Mouse (Mus musculus) urinary bladder, postnatal 14 days (tissue): ENCODE data around the gene Gm11639.

Experiments
- DNase-seq: peaks from one replicate; pipeline ENCODE4 v3.0.0; 2021; ENCODE audit warnings: low spot score

Gm11639 gene

DNA sequence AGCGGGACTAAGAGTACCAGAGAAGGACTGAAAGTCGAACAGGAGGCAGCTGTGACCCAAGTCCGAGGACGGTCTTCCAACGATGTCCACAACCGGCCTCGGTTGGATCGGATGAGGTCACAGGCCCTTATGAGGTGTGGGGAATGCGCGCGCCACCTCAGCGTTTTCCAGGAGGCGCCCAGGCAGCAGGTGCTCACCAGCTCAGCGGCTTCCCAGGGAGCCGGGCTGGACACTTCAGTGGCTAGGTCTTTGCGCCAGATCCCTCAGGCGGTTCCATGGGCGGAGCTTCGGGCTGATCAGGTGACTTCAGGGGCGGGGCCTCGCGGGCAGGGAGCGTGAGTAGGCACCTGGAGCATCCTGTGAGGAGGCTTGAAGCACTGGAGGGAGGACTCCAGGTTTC lies at the start of gene Gm11639:
Gene Gm11639 (plus strand): TSS at position 160 of the 400 bp plus-strand sequence.
- peak; percentile 33 for DNase-seq

- no peak for DNase-seq
Measured at GRCm38 (mm10) chr11:104637010-104637409, 48.5 kb upstream of the Gm11639 start.

DNA sequence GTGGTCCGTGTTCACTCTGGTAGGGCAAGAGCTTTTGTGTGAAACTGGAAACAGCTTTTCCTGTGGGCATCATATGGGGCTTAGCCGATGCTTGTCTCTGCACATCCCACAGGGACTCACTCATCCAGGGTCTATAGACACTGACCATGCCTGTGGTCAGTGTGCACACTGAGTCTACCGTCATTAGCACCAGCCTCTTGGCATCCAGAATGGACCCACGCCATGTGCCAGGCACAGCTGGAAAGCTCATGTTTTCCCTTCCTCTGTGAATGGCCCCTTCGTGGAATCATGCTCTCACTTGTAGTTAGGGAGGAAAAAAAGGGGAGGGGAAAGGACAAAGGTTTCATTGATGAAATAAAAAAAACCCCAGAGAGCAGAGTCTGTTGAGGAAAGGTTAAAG lies 47.5 kb upstream of the Gm11639 start:
- no peak for DNase-seq

- no peak for DNase-seq
Measured at GRCm38 (mm10) chr11:104638906-104639305, 46.6 kb upstream of the Gm11639 start.

DNA sequence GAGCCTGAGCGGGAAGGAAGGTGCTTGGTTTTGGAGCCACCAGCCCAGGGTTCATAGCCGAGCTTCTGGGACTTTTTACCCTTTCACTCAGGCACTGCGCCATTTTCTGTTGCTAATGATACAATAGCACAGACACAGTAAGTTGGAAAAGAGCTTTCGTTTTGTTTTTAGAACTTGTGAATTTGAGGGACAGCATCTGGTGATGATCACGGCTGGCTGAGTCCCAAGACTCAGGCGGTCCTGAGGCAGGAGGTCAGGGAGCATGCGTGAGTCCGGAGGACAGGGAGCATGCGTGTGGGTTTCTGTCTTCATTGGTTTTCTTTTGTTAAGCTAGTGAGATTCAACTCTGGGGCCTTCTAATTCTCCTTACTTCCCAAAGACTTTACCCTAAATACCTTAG lies 45.9 kb upstream of the Gm11639 start:
- no peak for DNase-seq

DNA sequence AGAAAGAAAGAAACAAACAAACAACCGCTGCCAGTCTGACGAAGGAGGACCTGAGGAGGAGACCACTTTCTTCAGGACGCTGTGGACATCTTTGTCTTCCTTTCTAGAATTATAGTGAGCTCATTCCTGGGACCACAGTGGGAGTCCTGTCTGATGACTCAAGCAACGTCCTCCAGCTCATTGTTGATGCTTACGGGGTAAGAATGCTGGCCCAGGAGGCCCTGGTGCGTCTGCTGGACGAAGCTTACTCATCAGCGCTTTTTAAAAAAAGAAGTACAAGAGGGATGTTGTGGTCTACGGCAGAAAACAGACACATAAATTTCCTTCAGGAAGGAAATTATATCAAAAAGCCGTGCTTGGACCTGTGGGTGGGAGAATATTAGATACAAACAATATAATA lies 44.6 kb upstream of the Gm11639 start:
- no peak for DNase-seq

DNA sequence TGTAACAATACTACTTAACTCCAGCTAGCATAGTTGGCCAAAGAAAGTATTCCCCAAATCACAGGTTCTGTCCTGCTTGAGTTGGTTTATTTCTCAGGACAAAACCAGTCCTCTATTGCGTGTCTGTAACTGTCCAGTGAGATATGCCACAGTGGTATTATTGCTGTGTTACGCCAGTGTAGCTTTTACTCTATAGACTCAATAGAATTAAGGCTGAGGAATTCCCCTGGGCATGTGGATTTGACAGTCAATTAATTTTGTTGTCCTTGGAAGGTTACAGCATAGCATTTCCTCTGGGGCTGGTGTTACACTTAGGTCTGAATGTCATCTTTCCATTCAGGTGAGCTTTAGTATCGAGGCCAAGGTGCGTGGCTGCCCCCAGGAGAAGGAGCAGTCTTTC lies 42.3 kb upstream of the Gm11639 start:
- no peak for DNase-seq

- DNase-seq: no peak
Measured at GRCm38 (mm10) chr11:104645402-104645801, 40.1 kb upstream of the Gm11639 start.

DNA sequence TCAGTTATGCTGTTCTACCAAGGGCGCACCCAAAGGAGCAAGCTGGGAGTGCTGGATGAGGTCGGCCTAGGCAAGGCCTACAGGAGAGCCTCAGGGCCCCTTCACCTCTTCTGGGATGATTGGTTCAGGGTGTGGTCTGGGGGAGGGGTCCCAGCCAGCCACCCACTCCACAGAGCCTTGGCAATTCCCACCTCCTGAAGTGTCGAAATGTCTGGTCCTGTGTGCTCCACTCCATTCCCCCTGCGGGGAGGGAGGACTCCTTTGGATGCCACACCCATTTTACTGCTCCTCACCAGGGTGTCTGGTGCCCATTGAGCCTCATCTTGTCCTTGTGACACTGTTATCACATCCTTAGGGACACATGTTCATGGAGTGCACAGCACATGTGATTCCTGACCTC lies 39.3 kb upstream of the Gm11639 start:
- no peak for DNase-seq

GRCm38 (mm10) chr11:104646611-104647010 lies 38.9 kb upstream of the Gm11639 start:
- DNase-seq: no peak

DNA sequence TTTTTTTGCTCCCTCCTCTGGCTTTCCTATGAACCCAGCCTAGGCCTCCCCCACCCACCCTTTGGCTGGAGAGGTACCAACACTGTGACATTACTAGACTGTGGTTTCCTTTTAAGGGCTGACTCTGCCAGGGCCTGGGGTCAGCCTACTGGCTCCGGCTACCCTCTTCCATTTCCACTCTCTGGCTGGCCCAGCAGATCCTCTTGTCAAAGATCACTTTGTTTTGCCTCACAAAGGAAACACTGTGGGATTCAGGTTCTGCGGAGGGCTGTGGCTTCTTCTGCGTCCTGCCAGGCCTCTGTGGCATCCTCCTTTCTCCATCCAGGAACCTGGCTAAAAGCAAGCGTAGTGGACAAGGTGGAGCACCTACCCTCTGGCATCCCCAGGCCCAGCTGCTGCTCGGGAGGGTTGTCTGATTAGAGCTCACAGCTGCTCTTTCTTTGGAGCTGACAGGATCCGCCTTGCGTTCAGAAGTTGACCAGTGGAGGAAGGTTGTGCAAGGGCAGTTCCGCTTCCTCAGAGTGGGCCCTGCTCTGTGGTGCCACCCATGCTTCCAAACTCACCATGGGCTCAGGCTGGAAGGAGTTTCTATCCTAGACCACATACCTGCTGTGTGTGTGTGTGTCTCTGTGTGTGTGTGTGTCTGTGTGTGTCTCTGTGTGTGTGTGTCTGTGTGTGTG lies 38.2 kb upstream of the Gm11639 start:
- no peak for DNase-seq

DNA sequence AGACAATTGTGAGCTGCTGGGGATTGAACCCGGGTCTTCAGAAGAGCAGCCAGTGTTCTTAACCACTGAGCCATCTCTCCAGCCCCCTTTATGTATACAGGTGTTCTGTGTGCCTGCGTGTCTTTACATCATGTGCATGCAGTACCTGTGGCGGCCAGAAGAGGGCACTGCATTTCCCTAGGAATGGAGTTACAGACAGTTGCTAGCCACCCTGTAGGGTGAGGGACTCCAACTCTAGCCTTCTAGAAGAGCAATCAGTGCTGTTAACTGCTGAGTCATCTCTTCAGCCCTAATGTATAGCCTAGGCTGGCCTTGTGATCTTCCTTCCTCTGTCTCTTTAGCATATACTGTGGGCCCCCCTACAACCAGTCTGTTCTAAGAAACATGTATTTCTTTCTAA lies 36.9 kb upstream of the Gm11639 start:
- DNase-seq: no peak

- no peak for DNase-seq
Measured at GRCm38 (mm10) chr11:104660599-104660998, 24.9 kb upstream of the Gm11639 start.

- DNase-seq: no peak
Measured at GRCm38 (mm10) chr11:104661106-104661505, 24.4 kb upstream of the Gm11639 start.

GRCm38 (mm10) chr11:104661531-104662205 lies 23.8 kb upstream of the Gm11639 start:
- DNase-seq: no peak

GRCm38 (mm10) chr11:104662573-104662972 lies 22.9 kb upstream of the Gm11639 start:
- DNase-seq: no peak

GRCm38 (mm10) chr11:104663241-104663877 lies 22.1 kb upstream of the Gm11639 start:
- no peak for DNase-seq

- no peak for DNase-seq
Measured at GRCm38 (mm10) chr11:104663878-104664261, 21.6 kb upstream of the Gm11639 start.

DNA sequence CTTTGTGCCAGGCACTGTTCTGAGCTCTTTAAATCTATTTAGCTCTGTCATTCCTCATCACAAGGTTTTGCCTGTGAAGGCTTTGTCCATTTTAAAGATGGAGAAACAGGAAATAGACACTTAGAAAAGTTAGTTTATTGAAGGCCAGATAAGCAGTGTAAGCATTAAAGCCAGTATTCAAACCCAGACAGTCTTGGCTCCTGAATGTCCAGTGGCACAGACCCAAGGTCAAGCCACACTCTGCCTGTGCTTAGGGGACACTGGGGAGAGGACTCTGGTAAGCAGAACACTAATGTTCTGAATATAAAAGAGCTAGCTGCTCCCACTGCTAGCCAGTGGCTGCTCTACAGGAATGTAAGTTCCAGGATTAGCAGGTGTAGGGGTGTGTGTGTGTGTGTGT lies 21.1 kb upstream of the Gm11639 start:
- DNase-seq: no peak

- DNase-seq: no peak
Measured at GRCm38 (mm10) chr11:104667399-104667798, 18.1 kb upstream of the Gm11639 start.

- no peak for DNase-seq
Measured at GRCm38 (mm10) chr11:104673412-104673811, 12.1 kb upstream of the Gm11639 start.

GRCm38 (mm10) chr11:104674768-104675167 lies 10.7 kb upstream of the Gm11639 start:
- no peak for DNase-seq

- no peak for DNase-seq
Measured at GRCm38 (mm10) chr11:104693235-104693634, 7.7 kb downstream of the Gm11639 start.
